Mouse (Mus musculus) neural tube, embryonic 11.5 days (tissue): ENCODE data around the gene Setd4. TPM values are rescaled to one million over a fixed set of nuclear protein-coding genes. Genes with fewer than 3 reads are reported as not detected.
"Not testable (repeated sequence)": the region's sequence is repeated elsewhere in the genome, so short reads cannot be mapped to it uniquely, and the experiment has no call there.

ENCODE experiments used
- ATAC-seq: fragments of 200-750 bp; cut with Nextera tagmentation; 2 replicates; pipeline ENCODE4 v1.8.0; 2017; ENCODE audit warnings: moderate number of reproducible peaks, mild to moderate bottlenecking, moderate TSS enrichment, moderate library complexity; ENCODE audit not compliant: insufficient read depth, low FRiP score, low TSS enrichment
- DNase-seq: peaks from one replicate; pipeline ENCODE4 v3.0.0-alpha.2; 2015; ENCODE audit warnings: low spot score
- H3K27ac ChIP-seq: fragments of 300-500 bp; sonication (generic); 2 replicates; pipeline ENCODE4 v1.5.1; 2014; ENCODE audit warnings: low read depth, mild to moderate bottlenecking, low read length
- H3K27me3 ChIP-seq: fragments of 300-500 bp; sonication (generic); 2 replicates; pipeline ENCODE4 v1.6.1; 2014; ENCODE audit warnings: mild to moderate bottlenecking, low read length, mixed read lengths; ENCODE audit not compliant: control insufficient read depth, insufficient read depth
- H3K36me3 ChIP-seq: fragments of 300-500 bp; sonication (generic); 2 replicates; pipeline ENCODE4 v1.6.1; 2014; ENCODE audit warnings: mild to moderate bottlenecking, low read length, moderate library complexity, mixed read lengths; ENCODE audit not compliant: control insufficient read depth, insufficient read depth
- H3K4me1 ChIP-seq: fragments of 300-500 bp; sonication (generic); 2 replicates; pipeline ENCODE4 v1.6.1; 2014; ENCODE audit warnings: low read length, mixed read lengths; ENCODE audit not compliant: control insufficient read depth, insufficient read depth
- H3K4me2 ChIP-seq: fragments of 300-500 bp; sonication (generic); 2 replicates; pipeline ENCODE4 v1.6.1; 2014; ENCODE audit warnings: low read depth, mild to moderate bottlenecking, moderate library complexity
- H3K4me3 ChIP-seq: fragments of 300-500 bp; sonication (generic); 2 replicates; pipeline ENCODE4 v1.5.1; 2014; ENCODE audit warnings: low read depth, low read length
- H3K9ac ChIP-seq: fragments of 300-500 bp; sonication (generic); 2 replicates; pipeline ENCODE4 v1.6.1; 2014; ENCODE audit warnings: mild to moderate bottlenecking, low read length
- H3K9me3 ChIP-seq: fragments of 300-500 bp; sonication (generic); 2 replicates; pipeline ENCODE4 v1.6.1; 2016; ENCODE audit warnings: low read length; ENCODE audit not compliant: control insufficient read depth
- WGBS: fragments of 180-500 bp; shearing (Covaris S2); extraction: QIAGEN DNeasy Blood & Tissue Kit; methylation state at CpG from one replicate; pipeline ENCODE4 v1.1.7; 2014; 5-methylcytosine and 5-hydroxymethylcytosine counted together
- polyA plus RNA-seq: library from polyadenylated mRNA; unstranded; fragments of >200 nt; fragmentation: Nextera tagmentation; extraction: Ambion mirVana; gene quantifications from 2 replicates; pipeline ENCODE4 v1.2.1, GENCODE M21; 2014

Setd4 gene
- polyA plus RNA-seq, result 7.8 and 8.5 TPM in 2 replicates

DNA sequence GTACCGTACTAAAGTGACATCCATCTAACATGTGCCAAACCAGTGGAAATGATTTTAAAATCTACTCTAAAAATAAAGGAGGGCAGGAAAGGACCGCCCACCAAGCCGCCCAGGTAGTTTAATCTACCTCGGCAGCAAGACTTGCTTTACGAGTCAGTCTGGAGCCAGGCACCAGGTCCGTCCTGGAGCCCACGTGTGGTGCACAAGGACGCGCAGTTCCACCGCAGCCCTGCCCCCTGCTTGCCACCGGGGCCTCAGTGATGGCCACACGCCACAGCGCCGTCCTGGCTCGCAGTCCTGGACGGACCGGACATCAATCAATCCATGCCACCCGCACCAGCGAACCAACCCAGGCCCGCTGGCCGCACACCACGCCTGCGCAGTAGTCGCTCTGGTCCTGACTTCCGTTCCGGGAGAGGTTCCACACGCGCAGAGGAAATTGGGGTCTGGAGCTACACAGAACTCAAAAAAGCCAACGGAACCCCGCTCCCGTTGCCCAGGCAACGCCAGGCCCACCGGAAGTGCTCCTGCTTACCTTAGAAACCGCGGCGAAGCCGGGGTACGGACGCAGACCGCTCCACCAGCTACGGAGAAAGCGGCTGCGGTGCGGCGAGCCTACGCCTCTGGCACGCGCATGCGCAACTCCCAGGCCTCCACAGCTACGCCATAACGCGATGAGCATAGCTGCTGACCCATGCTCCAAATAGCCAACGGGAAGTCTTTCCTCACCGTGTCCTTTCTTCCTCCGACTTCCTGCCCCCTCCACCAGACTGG is at the start of gene Setd4:
Gene Setd4 (minus strand): TSS at position 625 of the 774 bp plus-strand sequence.
- DNase-seq (peak; percentile 94), ATAC-seq (peak; percentile 89)
- peak within 1 kb of the TSS; percentile 69 for H3K9ac ChIP-seq
- no peaks in the 10 kb centered on the region for H3K36me3 ChIP-seq
- 2% methylated on average over 55 of the region's 55 CpGs for WGBS
- no peaks in the 10 kb centered on the region for H3K9me3 ChIP-seq
- peak within 1 kb of the TSS; percentile 83 for H3K27ac ChIP-seq
- peaks cover 8% of the 10 kb centered on the region; the same call in 1 of the 2 replicates for H3K4me1 ChIP-seq
- peak within 1 kb of the TSS; percentile 63 for H3K4me2 ChIP-seq
- no peaks in the 10 kb centered on the region for H3K27me3 ChIP-seq
- H3K4me3 ChIP-seq, result peak within 1 kb of the TSS; percentile 50

DNA sequence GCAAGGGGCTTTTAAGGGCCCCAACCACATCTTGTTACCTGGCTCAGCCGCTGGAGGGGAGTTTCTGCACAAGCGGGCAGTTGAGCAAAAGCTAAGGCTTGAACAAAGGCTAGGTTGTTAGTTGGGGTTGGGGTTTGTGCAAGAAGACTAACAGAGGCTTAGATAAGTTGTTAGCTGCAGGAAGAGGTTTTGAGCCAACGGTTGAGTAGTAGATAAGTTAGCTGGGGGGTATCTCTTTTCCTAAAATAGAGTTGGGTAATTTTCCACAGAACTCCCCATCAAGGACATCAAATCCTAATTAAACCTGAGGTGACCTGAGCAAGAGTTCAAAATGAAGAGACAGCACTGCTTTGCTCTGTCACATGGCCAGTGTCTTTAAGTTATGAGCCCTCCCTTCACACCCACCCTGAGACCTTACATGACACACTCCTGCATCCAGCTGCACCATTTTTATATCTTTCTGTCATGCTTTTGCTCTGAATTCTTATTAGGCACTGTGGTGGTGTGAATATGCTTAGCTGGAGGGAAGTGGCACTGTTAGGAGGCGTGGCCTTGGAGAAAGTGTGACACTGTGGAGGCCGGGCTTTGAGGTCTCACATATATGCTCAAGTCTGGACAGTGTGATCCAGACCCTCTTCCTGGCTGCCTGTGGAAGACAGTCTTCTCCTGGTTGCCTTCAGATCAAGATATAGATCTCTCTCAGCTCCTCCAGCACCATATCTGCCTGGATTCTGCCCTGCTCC is 44.7 kb upstream of the Setd4 start:
- Histone ChIP-seq H3K4me1 (no peaks in the 10 kb centered on the region), H3K9me3 (no peaks in the 10 kb centered on the region), H3K36me3 (no peaks in the 10 kb centered on the region), H3K9ac (no peak overlapping the region), H3K4me2 (no peak overlapping the region), H3K27me3 (no peaks in the 10 kb centered on the region), H3K4me3 (no peak overlapping the region), H3K27ac (no peak overlapping the region)
- no peak for ATAC-seq
- 84% methylated on average over 5 of the region's 5 CpGs for WGBS
- DNase-seq, result no peak

DNA sequence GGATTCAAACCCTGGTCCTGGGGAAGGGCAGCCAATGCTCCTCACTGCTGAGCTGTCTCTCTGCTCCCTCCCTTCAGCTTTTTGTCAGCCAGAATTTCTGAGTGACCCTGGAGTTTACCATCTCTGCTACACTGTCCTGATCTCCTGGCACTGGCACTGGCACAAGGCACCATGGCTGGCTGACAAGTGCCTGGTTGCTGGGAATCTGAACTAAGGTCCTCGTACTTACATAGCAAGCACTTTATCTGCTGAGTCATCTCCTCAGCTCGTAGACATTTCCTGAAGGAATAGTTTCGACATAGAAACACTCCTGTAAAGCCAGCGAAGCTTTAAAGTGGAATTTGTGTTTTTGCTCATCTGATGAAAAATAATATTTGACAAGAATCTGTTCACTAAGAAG is 40.1 kb upstream of the Setd4 start:
- H3K36me3 ChIP-seq, result no peaks in the 10 kb centered on the region
- H3K27ac ChIP-seq, result no peak overlapping the region
- DNase-seq (no peak), ATAC-seq (no peak)
- no peaks in the 10 kb centered on the region for H3K27me3 ChIP-seq
- WGBS, result 74% methylated on average over 4 of the region's 4 CpGs
- H3K4me1 ChIP-seq, result no peaks in the 10 kb centered on the region
- H3K9ac ChIP-seq, result no peak overlapping the region
- no peak overlapping the region for H3K4me3 ChIP-seq
- no peak overlapping the region for H3K4me2 ChIP-seq
- H3K9me3 ChIP-seq, result no peaks in the 10 kb centered on the region

DNA sequence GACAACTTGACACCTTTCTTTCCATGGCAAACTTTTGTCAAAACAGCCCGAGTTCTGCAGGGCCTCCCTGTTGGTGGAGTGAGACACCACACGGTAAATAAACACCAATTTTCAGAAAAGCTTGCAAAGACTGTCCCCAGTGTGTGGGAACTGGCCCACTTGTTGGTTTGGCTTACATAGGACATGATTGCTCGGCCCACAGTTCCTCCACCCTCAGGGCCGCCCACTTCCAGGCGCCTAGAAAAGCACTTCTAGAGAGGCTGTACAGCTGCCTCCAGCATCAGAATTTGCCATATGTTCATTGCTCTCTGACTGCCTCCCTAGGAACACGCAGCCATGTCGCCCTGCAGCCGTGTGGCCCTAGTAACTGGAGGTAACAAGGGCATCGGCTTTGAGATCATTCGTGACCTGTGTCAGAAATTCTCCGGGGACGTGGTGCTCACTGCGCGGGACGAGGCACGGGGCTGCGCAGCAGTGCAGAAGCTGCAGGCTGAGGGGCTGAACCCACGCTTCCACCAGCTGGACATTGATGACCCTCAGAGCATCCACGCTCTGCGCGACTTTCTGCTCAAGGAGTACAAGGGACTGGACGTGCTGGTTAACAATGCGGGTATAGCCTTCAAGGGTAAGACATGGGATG is 24.0 kb upstream of the Setd4 start, which contains the start of gene Gm5678:
Gene Gm5678 (plus strand): TSS at position 337 of the 640 bp plus-strand sequence.
- 80% methylated on average over 23 of the region's 23 CpGs for WGBS
- no peaks in the 10 kb centered on the region for H3K27me3 ChIP-seq
- no peak within 1 kb of the TSS for H3K4me3 ChIP-seq
- DNase-seq (no peak), ATAC-seq (no peak)
- H3K27ac ChIP-seq, result no peak within 1 kb of the TSS
- H3K9me3 ChIP-seq, result no peaks in the 10 kb centered on the region
- no peak within 1 kb of the TSS for H3K4me2 ChIP-seq
- H3K4me1 ChIP-seq, result no peaks in the 10 kb centered on the region
- no peak within 1 kb of the TSS for H3K9ac ChIP-seq
- no peaks in the 10 kb centered on the region for H3K36me3 ChIP-seq

DNA sequence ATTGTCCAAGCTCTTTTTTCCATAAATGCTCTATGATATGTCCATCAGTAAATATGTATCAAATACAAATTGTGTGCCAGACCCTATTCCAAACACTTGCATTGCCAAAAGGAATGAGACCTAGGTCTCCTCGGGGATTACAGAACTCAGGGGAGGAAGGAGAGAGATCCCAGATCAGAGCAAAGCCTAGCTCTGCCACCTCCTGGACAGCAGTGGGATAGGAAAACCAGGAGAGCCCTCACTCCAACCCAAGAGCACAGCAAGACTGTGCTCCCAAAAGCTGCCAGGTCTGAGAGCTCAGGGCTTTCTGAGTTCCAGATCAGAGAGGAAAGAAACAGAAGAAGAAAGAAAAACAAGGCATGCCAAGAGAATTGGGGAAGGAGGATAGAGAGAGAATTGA is 22.9 kb upstream of the Setd4 start:
- no peak overlapping the region for H3K27ac ChIP-seq
- WGBS, result 44% methylated on average over 1 of the region's 1 CpGs
- no peak overlapping the region for H3K4me3 ChIP-seq
- no peaks in the 10 kb centered on the region for H3K4me1 ChIP-seq
- no peaks in the 10 kb centered on the region for H3K36me3 ChIP-seq
- no peaks in the 10 kb centered on the region for H3K27me3 ChIP-seq
- DNase-seq, result peak; percentile 16
- ATAC-seq, result no peak
- H3K4me2 ChIP-seq, result no peak overlapping the region
- H3K9ac ChIP-seq, result no peak overlapping the region
- H3K9me3 ChIP-seq, result no peaks in the 10 kb centered on the region

DNA sequence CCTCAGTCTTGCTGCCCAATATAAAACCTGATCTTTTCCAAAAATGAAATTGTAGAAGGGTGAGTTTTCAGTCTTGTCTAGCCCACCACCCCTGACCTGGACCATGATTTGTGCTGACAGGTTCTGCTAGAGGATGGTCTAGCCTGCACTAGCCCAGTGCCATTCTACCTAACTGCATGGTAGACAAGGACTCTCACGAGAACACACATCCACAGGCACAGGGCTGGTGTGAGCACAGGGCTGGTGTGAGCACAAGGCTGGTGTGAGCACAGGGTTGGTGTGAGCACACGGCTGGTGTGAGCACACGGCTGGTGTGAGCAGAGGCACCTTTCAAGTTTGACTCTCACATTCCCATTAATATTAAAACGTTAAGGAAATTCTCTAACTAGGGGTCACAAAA is 20.8 kb upstream of the Setd4 start:
- ATAC-seq (no peak), DNase-seq (no peak)
- Histone ChIP-seq H3K27me3 (no peaks in the 10 kb centered on the region), H3K9me3 (no peaks in the 10 kb centered on the region), H3K4me2 (no peak overlapping the region), H3K9ac (no peak overlapping the region), H3K27ac (no peak overlapping the region), H3K4me3 (no peak overlapping the region), H3K36me3 (no peaks in the 10 kb centered on the region), H3K4me1 (no peaks in the 10 kb centered on the region)
- 85% methylated on average over 4 of the region's 4 CpGs for WGBS

DNA sequence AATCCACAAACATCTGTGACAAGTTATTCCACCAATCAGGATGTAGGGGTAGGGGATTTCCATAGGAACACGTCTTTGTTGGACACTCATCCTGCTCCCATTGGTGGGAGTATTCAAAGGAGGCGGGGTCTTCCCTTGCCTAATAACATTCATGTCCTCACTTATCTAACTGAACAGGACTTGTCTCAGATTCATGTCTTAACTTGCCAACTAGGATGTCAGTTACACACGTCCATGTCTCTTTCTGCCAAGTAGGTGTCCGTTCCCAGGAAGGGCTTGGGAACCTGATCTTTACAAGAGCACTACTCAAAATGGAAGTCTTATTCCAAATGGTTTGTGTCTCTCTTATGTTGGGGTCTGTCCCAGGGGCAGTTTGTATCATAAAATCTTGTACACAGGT is 19.9 kb upstream of the Setd4 start:
- not testable (repeated sequence) for H3K4me1 ChIP-seq, DNase-seq, H3K36me3 ChIP-seq, H3K27me3 ChIP-seq, ATAC-seq, H3K9ac ChIP-seq, H3K27ac ChIP-seq, H3K4me3 ChIP-seq, H3K9me3 ChIP-seq, H3K4me2 ChIP-seq
- 88% methylated on average over 4 of the region's 4 CpGs for WGBS

DNA sequence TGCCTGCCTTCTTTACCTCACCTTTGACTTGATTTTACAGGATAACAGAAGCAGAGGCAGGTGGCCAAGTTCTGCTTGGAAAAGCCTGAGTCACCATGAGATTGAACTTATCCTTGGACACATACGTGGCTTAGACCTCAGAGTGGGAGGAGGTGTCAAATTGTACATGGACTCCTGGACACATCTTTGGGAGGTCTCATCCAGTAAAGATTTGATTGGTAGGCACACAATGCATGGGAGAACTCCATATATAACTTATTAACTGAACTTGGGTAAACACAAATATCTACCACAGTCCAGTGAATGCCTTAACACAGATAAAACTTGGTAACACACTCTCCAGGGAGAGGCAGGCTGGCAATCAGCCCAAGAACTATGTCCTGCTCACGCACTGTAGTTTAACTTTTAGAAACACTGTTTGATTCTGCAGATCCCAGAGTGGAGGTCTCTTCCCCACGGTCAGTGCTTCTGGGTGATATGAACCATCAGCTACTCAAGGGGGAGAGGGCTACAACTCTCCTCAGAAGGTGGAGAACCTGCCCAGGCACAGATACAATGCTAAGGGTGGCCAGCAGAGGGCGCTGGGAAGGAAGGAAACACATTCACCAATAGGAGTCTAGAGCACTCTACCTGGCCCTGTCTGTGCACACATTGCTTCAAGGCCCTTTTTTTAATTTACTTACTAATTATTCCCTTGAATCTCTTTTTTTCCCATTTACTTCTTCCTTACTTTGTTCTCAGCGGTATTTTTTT is 11.4 kb upstream of the Setd4 start:
- no peaks in the 10 kb centered on the region for H3K9me3 ChIP-seq
- H3K4me3 ChIP-seq, result no peak overlapping the region
- H3K36me3 ChIP-seq, result 0 out of 2 replicates have a peak, but pooled peaks cover 3% of the 10 kb centered on the region
- ATAC-seq, result no peak
- no peak overlapping the region for H3K4me2 ChIP-seq
- no peaks in the 10 kb centered on the region for H3K27me3 ChIP-seq
- WGBS, result 37% methylated on average over 5 of the region's 5 CpGs
- DNase-seq, result peak; percentile 34
- no peak overlapping the region for H3K27ac ChIP-seq
- H3K9ac ChIP-seq, result no peak overlapping the region
- no peaks in the 10 kb centered on the region for H3K4me1 ChIP-seq
